Mouse (Mus musculus) B cell, adult 2 months (primary cell): ENCODE data around the gene Ddit4l.
"Not testable (repeated sequence)": the region's sequence is repeated elsewhere in the genome, so short reads cannot be mapped to it uniquely, and the experiment has no call there.

ENCODE experiments used
- DNase-seq, 2 experiments: peaks; one replicate each; pipeline ENCODE4 v3.0.0; 2022

Ddit4l gene

DNA sequence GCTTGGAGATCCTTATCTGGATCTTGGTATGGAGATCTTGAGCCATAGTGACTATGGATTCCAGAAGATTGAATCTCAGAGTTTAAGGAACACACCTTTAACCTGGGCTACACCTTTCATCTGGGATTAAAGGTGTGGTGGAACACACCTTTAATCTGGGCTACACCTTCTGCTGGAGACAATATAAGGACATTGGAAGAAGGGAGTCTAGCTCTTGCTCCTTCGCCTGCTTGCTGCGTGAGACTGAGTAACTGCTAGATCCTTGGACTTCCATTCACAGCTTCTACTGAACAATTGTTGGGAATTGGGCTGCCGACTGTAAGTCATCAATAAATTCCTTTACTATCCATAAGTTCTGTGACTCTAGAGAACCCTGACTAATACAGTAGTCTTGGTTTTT, at the start of gene Ddit4l:
TSS of gene Ddit4l (plus strand) at position 301 of the 400 bp plus-strand sequence.
- DNase-seq, result not testable (repeated sequence)

DNA sequence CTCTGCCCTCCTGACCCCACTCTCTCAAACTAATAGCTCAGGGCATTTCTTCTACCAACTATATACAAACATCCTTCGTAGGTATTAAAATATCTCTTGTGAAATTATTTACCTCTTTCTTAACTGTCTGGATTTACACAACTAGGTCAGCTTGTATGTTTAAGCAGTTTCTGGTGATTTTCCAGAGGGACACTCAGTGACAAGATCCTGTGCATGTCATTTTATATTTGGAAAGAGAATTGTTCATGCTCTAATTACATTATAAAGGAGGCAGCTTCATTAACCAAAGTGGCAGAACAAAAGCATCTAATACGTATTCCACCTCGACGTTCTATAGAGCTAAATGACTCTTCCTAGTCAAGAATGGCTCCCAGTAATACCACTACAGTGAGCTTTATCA, 45.3 kb upstream of the Ddit4l start:
- no peak for DNase-seq

DNA sequence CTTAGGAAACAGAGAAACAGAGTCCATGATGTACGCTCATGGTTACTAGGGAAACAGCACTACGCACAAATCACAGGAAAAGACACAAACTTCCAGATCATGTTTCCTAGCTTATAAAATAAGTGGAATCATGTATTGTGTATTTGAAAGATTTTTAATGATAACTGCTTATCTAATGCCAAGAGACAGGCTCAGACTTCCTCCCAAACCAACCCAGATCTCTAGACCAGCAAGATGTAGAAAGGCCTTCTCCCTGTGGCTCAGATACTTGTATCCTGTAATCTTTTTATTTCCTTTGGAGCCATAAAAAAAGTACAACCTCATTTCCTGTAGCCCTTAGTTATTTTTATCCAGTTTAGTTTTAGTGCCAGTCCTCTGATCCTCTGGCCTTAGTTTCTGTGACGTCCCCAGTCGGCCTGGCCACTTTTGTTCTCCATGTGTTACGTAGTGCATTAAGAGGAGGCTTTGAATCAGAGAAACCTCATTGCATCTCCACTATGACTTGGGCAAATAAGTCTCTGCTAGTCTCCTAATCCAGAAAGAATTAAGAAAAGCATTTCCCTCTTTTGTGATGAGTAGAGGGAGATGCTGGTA, 34.9 kb upstream of the Ddit4l start:
- DNase-seq, result no peak

DNA sequence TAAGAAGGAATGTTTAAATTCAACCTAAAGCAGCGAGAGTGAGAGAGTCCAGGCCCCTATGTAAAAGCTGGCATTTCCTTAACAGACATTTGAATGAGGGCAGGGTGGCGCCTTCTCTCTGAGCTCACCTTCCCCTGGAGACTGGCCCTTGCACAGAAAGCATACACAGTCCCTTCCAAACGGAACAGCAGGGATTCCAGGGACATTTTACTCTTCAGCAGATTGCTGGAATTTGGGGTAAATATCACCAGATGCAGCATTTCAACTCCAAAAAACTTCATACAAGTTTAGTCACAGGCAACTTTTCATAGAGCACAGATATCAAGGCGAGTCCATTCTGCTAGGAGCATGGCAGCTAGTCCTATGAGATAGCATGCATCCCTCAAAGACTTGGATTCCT, 31.6 kb upstream of the Ddit4l start:
- DNase-seq, result no peak

DNA sequence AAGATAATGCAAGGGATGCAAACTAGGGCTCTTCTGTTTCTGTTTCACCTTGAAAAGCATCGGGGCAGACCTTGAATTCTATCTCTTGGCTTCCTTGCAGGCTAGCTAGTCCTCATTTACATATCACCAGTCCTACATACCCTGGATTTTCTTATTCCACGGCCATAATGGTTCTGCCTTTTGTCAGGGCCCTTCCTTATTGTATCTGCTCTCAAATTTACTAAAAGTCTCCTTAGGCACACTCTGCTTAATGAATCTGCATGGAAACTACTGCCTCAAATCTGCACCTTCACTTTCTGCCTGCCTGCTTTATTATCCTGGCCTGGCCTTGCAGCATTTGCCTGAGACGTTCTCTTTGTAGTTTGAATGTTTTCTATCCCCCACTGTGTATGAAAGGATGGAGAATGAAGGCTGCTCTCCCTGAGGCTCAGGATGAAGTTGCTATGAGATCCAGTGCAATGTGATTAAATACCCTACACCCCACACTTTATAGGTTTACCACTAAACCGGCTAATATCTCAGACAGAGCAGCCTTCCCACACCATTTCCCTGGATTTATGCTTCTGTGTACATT, 27.0 kb upstream of the Ddit4l start:
- no peak for DNase-seq

DNA sequence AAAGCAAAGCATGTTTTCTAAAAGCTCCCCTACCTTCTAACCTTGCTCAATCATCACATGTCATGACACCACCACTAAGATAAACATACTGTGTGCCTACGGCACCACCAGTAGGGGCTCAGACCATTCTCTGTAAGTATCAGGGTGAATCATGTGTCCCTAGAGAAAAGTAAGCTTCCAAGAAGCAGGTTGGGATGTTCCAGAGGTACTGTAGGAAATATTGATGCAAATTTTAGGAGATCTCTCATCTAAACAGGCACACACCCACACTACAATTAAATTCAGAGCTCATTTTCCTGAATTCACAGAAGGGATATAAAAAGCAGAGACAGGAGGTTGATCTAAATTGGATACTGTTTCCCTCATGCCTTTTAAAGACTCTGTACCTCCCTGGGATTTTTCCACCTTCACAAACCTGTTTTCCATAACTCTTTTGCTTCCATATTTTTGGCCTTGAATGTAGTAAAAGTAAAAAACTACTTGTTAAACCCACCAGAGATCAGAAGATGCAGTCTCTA, 12.4 kb upstream of the Ddit4l start:
- no peak for DNase-seq

DNA sequence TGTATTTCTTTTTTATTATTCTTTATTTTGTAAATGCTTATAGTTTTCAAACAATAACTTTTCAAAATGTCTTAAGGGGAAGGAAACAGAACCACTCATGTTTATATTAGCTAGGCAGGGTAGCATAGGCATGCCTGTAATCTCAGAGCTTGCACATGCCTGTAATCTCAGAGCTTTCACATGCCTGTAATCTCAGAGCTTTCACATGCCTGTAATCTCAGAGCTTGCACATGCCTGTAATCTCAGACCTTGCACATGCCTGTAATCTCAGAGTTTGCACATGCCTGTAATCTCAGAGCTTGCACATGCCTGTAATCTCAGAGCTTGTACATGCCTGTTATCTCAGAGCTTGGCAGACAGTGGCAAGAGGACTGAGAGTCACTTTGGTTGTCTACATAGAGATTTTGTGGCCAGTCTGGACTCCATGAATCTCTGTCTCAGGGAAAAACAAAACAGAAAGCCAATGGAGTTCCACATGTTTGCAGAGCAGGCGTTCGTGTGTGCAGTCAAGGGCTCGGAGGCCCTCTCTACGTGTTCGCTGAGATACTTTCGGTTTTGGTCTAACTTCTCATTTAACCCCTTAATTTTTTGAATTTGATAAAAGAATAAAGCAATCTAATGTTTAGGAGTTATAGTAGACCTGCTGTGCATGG, 10.8 kb upstream of the Ddit4l start:
- peak in 1 of 2 experiments; percentile 6 for DNase-seq

DNA sequence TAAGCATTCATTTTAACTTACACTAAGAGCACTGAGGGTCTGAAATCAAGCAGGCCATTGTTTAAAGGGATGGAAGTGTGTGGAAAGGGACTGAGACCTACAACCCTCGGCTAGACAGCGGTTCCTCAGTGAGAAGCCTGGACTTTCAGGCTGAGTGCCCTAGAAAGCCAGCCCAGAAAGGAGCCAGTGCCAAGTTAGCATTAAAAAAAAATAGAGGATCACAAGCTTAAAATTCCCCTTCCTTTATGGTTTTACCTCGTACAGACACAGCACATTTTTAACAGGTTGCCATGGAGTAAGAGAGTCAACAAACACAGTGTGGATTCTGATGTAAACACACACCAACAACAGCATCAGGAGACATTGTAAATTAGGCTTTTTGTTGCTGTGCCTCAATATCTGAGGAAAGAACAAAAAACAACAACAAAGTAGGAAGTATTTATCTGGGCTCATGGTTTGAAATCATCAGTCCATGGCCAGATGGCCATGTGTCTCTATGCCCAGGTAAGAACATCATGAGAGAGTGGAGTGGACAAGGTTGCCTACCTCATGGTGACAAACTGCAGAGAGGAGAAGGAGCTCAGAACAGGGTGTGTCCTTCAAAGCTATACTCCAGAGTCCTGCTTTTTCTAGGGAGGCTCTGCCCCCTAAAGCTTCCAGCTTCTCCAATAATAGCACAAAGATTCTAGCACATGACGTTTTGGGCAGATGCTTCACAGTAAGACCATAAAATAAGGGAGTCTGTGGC, 10.1 kb upstream of the Ddit4l start:
- peak in 1 of 2 experiments; percentile 3 for DNase-seq

DNA sequence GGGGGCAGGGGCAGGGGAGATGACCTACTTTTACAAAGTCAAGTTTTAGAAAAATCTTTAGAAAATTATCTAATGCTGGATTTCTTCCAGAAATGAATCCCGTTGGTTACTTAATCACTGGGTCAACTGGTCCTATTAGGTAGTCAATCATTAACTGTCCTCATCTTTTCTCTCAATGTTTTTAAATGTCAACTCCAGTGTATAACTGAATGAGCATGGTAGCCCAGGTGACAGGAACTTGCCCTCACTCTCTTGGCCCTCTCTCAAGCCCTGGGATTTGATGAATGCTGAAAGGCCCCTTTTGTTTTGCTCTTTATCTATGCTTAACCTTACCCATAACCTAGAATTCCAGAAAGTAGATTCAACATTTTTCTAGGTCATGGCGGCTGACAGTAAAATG, 9.4 kb upstream of the Ddit4l start:
- DNase-seq, result no peak

DNA sequence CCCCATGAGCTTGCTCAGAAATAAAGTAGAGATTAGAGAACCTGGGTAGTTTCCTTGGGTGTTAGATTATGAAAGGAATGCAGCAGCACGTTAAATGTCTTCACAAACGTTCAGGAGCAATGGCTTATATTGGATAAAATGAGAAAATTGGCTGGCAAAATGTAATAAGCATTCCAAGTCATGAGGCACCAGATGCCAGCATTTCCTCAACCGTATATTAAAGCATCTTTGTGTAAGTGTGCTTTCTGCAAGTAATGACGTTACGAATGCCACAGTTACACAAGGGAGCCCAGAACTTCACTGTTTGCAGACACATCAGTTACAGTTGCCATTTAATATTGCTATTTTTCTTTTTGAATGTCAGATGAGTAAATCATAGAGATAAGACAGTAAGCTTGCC, 872 bp upstream of the Ddit4l start:
- DNase-seq, result no peak

DNA sequence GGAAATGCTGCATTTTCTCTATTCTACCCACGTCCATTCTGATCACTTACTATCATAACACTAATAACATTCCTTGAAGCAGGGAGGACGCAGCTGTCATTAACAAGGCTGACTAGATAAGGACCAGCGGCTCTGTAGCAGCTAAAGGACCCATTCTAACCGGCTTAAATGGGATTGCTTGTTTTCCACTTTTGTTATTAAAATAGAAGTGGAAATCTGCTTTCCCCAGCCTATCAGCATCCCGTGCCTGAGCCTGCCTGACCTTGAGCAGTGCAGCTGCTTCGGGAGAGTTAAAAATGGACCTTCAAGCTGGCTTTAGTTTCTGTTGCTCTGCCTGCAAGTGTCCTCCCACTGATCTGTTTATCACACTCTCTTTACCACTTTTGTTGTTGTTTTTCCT, 679 bp downstream of the Ddit4l start:
- DNase-seq, result no peak

DNA sequence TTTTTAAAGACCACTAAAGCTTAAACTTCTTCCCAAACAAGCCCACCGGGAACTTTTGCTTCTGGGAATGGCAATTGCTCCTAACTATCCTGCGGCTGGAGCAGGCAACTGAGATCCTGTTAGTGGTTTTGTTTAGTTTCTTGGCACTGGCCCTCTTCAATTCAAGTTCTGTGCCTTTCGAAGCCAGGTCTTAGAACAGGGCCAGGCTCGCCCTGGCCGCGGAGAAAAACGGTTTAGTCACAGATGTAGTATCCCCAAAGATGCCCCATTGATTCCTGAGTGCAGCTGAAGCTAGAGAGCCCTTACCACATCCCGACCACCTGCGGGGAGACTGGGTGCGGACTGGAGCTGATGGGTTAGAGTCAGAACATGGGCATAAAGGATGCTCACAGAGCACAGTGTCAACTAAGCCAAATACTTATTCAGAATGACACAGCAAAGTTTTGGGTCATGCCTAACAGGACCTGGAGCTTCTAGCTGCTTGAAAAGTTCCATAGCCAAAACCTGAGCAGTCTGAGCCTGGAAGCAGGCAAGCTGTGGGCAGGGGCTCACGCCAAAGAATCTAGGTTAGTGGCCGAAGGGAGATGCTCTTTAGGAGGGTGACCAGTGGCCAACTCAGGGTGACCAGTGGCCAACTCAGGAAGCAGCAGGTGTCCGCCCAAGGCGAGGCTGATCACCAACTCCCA, 1.6 kb downstream of the Ddit4l start:
- DNase-seq, result no peak

DNA sequence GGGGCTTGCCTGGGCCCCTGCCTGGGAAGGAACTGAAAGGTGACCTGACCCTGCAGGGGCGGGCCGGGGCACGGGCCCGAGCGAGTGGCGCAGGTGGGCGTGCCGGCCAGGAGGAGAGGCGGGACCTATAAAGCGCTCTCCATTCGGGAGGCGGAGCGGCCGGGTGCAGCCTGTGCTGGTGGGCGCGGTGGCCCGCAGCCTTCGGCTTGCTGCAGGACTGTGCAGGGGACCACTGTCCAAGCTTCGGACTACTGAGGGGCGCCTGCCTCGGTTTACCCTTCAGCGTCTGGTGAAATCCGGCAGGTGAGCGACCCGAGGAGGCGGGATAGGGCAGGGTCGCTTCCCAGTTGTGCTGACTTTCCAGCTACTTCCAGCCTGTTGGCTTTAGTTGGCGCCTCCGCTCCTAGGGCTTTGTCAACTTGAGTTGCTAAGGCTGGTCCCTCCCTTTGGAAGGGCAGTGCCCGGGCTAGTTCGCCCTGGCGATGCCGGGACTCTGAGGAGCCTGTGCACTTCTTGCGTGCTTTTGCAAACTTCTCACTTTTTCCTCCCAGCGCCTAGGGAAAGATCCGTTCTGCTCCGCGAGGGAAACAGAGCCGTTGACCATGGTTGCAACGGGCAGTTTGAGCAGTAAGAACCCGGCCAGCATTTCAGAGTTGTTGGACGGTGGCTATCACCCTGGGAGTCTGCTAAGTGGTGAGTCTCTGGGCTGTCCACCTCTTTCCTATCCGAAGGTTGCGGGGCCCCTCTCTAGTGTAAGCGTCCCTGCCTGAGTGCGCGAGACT, 2.4 kb downstream of the Ddit4l start:
- peak; percentile 29 to 37 for DNase-seq

DNA sequence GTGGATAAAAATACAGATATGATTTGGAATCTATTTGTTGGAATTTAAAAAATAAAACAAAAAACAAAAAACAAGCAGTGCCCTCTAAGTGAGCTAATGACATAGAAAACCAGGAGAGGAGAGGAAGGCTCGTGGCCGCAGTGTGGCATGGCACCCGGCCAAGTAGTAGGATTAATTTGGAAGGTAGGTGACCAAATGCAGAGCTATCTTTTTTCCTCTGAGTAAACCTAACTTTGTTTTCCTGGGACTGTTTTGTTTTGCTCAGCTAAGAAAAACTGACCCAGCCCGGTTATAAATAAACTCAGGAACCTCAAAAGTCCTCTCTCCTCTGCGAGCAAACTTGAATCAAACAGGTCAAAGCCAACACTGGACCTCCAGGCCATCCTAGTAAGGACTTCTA, 3.6 kb downstream of the Ddit4l start:
- no peak for DNase-seq

DNA sequence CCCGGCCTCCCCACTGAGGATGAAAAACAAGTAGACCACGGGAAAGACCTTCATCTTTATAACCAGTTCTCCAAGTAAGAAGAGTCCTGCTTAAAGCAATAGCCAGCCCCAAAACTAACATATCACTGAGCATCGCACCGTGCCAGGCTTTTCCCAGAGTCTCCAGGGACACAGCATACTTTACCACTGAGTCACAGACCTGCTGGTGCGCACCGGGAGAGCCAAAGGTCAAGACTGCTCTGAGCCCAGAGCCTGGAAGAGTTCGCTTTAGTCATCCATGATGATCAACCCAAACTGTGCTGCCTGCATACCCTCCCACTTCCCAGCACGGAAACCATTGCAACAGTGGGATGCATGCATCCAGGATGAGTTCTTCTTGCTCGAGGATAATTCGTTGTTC, 12.3 kb downstream of the Ddit4l start:
- DNase-seq, result no peak

DNA sequence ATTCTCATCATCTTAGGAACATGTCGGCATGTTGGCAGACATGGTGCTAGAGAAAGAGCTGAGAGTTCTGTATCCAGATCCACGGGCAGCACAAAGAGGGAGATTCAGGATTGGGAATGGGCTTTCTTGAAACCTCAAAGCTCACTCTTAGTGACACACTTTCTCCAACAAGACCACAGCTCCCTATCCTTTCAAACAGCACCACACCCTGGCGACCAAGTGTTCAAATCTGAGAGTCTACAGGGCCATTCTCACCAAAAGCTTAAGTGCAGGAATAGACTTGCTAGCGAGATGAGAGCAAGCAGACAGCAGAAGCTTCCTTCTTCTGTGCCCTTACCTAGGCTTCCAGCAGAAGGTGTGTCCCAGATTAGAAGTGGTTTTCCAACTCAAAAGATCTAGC, 15.2 kb downstream of the Ddit4l start:
- no peak for DNase-seq

DNA sequence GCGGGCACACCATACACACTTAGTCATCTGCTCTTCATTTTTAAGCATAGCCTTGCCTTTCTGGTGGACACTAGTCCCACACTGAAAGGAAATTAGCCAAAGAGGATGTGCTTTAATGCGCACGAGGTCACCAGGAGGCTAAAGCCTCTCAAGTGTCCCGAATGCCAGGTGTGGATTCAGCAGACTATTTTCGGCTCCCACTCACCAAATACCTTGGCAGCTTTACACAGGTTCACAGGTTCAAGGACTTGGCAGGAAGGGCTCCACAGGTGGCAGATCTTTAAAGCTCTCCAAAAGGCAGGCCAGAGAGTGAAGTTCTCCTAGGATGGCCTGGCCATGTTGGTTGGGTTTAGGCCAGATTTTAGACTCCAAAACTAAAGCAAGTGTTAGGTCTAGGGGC, 19.8 kb downstream of the Ddit4l start:
- DNase-seq, result no peak

DNA sequence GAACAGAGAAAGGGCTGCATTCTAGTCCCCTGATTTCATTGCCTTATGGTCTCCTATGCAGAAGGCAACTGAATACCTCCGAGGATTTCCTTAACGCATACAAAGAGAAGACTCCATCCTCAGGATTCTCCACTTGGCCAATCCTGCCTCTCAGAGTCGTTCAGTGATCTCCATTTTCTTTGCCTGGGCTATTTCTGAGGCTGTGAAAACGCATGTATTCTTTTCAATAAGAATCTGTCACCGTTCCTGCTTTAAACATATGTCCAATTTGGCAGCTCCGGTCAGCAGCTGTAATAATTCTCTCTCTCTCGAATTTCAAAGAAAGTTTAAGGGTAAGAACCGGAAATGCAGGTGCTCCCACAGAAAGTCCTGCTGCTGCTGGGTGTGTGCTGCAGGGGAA, 20.7 kb downstream of the Ddit4l start:
- DNase-seq, result no peak

DNA sequence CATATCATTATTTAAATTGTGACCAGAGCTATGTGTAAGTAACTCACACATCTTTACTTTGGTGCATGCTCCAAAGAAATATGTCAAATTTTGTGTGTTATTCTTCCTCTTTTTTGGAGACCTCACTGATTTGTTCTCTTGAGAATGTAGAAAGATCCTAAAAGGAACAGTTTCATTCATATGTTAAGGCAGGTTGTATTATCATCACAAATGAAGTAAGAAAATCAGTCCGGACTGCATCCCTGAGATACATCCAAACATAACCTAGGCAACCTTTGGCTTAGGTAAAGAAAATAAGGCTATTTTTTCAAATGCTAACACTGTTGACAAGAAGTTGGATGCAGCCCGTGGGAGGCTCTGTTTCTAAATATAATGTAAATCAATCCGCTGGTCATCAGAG, 21.2 kb downstream of the Ddit4l start:
- DNase-seq, result no peak

DNA sequence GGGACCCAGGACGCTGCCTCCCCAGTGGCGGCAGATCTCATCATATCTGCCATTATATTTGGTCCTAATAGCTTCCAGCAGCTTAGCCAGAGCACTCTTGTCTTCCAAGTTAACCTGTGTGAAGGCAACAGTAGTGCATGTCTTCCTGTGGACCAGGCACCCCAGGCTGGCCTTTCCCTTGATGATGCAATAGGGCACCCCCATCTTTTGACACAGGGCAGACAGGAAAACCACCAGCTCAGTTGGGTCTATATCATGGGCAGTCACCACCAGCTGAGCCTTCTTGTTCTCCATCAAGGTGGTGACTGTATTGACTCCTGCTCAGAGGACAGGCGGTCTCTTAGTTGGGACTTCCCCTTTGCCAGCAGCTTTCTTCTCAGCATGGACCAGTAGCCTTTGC, 22.7 kb downstream of the Ddit4l start:
- no peak for DNase-seq

DNA sequence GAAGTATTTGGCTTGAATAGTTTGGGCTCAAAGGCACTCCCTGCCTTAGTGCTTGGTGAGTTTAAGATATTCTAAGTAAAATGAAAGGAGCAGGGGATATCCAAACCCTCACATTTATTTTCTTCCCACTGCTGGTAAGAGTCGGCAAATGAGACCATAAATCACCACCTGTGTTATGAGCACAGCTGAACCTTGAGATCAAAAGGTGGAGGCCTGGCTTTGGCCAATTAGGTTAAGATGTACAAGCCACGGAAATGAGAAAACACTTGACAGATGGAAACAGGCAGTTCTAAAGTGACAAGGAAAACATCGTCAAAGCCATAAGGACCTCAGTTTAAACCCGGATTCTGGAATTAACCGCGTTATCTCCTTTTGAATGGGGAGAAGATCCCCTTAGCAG, 23.5 kb downstream of the Ddit4l start:
- no peak for DNase-seq

DNA sequence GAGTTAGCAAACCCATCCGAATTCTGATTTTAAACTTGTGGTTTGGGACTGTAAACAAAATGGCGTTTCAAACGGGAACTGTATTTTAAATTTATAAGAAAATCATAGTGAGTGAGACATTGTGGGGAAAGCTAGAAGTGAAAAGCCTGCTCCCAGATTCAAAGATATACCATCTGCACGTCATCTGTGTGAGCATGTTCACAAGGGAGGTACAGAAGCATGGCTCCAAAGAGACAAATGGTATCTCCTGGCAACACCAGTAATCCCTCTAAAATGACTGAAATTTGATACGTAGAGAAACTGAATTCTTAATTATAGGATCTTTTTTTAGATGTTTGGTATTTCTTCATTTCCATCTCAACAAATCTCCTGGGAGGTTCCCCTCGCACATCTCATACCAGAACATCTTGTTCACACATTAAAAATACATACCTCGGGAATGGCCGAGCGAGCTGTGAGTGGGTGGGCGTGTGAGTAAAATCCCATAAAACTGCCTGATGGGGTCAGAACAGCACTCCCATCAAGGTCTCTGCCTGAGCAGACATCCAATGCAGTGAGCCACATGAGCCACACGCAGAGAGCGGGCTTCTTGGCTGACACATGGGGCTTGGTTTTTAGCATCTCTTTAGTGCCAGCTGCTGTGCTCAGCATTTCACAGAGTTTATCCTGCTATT, 26.2 kb downstream of the Ddit4l start:
- DNase-seq, result no peak
